Mouse (Mus musculus) MEL (cell line): Measurements from ENCODE around the gene Hacd2. TPM values are rescaled to one million over a fixed set of nuclear protein-coding genes. Genes with fewer than 3 reads are reported as not detected.

Source experiments
- DNase-seq: peaks from one replicate; pipeline ENCODE4 v3.0.0; 2011; ENCODE audit warnings: low read depth, low spot score
- H3K27ac ChIP-seq: 2 replicates; pipeline ENCODE4 v1.5.1; 2012; ENCODE audit warnings: low read depth, mild to moderate bottlenecking, control low read depth, low read length, moderate library complexity; ENCODE audit not compliant: control insufficient read depth
- H3K27me3 ChIP-seq, 2 experiments: fragments of 150-350 bp in 1 of 2; sonication (generic) in 1 of 2; 2 replicates each; pipeline ENCODE4 v1.6.1; 2012; ENCODE audit warnings: low read length in 2 of 2, mild to moderate bottlenecking in 2 of 2, improper control_type of control experiment in 1 of 2, moderate library complexity in 1 of 2; ENCODE audit not compliant: insufficient read depth in 2 of 2, control insufficient read depth in 1 of 2
- H3K36me3 ChIP-seq, 2 experiments: 2 replicates each; pipeline ENCODE4 v1.6.1; 2012 to 2014; ENCODE audit warnings: low read length in 2 of 2, improper control_type of control experiment in 1 of 2, inconsistent platforms in 1 of 2, mild to moderate bottlenecking in 1 of 2; ENCODE audit not compliant: insufficient read depth in 2 of 2, control insufficient read depth in 1 of 2
- H3K4me1 ChIP-seq, 2 experiments: fragments of 150-350 bp in 1 of 2; sonication (generic) in 1 of 2; 2 replicates each; pipeline ENCODE4 v1.6.1; 2012; ENCODE audit warnings: low read length in 2 of 2, improper control_type of control experiment in 1 of 2, mild to moderate bottlenecking in 1 of 2; ENCODE audit not compliant: insufficient read depth in 2 of 2, control insufficient read depth in 1 of 2
- H3K4me3 ChIP-seq, 2 experiments: fragments of 150-350 bp in 1 of 2; sonication (generic) in 1 of 2; 2 replicates each; pipeline ENCODE4 v1.5.1; 2012; ENCODE audit warnings: low read depth in 2 of 2, low read length in 2 of 2, mild to moderate bottlenecking in 2 of 2, moderate library complexity in 2 of 2, control low read depth in 1 of 2, improper control_type of control experiment in 1 of 2; ENCODE audit not compliant: control insufficient read depth in 1 of 2, insufficient read depth in 1 of 2
- H3K79me2 ChIP-seq: 2 replicates; pipeline ENCODE4 v1.6.1; 2012; ENCODE audit warnings: mild to moderate bottlenecking, low read length, moderate library complexity; ENCODE audit not compliant: control insufficient read depth, poor library complexity, insufficient read depth
- H3K9ac ChIP-seq: 2 replicates; pipeline ENCODE4 v1.6.1; 2012; ENCODE audit warnings: low read depth, mild to moderate bottlenecking, control low read depth, low read length, moderate library complexity; ENCODE audit not compliant: control insufficient read depth, poor library complexity, severe bottlenecking
- H3K9me3 ChIP-seq: fragments of 150-350 bp; sonication (generic); replicated peaks from 2 replicates; pipeline ENCODE4 v1.6.1; 2012; ENCODE audit warnings: mild to moderate bottlenecking, low read length, improper control_type of control experiment, moderate library complexity; ENCODE audit not compliant: insufficient read depth
- BHLHE40 ChIP-seq: IDR thresholded peaks from 2 replicates; pipeline ENCODE4 v1.6.1; 2012; ENCODE audit warnings: low read depth, mild to moderate bottlenecking, inconsistent platforms, low read length, improper control_type of control experiment, borderline replicate concordance
- CHD1 ChIP-seq: IDR thresholded peaks from 2 replicates; pipeline ENCODE4 v1.6.1; 2012; ENCODE audit warnings: low read depth, mild to moderate bottlenecking, inconsistent platforms, low read length, improper control_type of control experiment
- CHD2 ChIP-seq: IDR thresholded peaks from 2 replicates; pipeline ENCODE4 v1.6.1; 2011; ENCODE audit warnings: low read length, improper control_type of control experiment
- EP300 ChIP-seq, 2 experiments: IDR thresholded peaks; 2 replicates each; pipeline ENCODE4 v1.6.1; 2011; ENCODE audit warnings: improper control_type of control experiment in 2 of 2, low read length in 2 of 2, low read depth in 1 of 2, mild to moderate bottlenecking in 1 of 2
- ETS1 ChIP-seq: IDR thresholded peaks from 2 replicates; pipeline ENCODE4 v1.6.1; 2012; ENCODE audit warnings: low read depth, mild to moderate bottlenecking, inconsistent platforms, low read length, improper control_type of control experiment, moderate library complexity
- GABPA ChIP-seq: IDR thresholded peaks from 2 replicates; pipeline ENCODE4 v1.6.1; 2012; ENCODE audit warnings: low read depth, mild to moderate bottlenecking, inconsistent platforms, low read length, improper control_type of control experiment, moderate library complexity
- HCFC1 ChIP-seq: IDR thresholded peaks from 2 replicates; pipeline ENCODE4 v1.6.1; 2012; ENCODE audit warnings: low read depth, mild to moderate bottlenecking, inconsistent platforms, low read length, improper control_type of control experiment, moderate library complexity
- JUND ChIP-seq: IDR thresholded peaks from 2 replicates; pipeline ENCODE4 v1.6.1; 2011; ENCODE audit warnings: low read depth, mild to moderate bottlenecking, improper control_type of control experiment, low read length
- KAT2A ChIP-seq: conservative IDR thresholded peaks from 2 replicates; pipeline ENCODE4 v1.6.1; 2012; ENCODE audit warnings: low read depth, low read length, improper control_type of control experiment, inconsistent platforms
- MAX ChIP-seq: IDR thresholded peaks from 2 replicates; pipeline ENCODE4 v1.6.1; 2011; ENCODE audit warnings: low read length, improper control_type of control experiment
- MAZ ChIP-seq: IDR thresholded peaks from 2 replicates; pipeline ENCODE4 v1.6.1; 2012; ENCODE audit warnings: low read depth, mild to moderate bottlenecking, inconsistent platforms, low read length, improper control_type of control experiment
- MEF2A ChIP-seq: IDR thresholded peaks from 2 replicates; pipeline ENCODE4 v1.6.1; 2014; ENCODE audit warnings: low read depth, mild to moderate bottlenecking, inconsistent platforms, low read length, improper control_type of control experiment; ENCODE audit not compliant: poor library complexity, insufficient replicate concordance, severe bottlenecking; ENCODE audit errors: extremely low read depth
- MYB ChIP-seq: IDR thresholded peaks from 2 replicates; pipeline ENCODE4 v1.6.1; 2011; ENCODE audit warnings: mild to moderate bottlenecking, low read depth, low read length, improper control_type of control experiment
- MYC ChIP-seq: IDR thresholded peaks from 2 replicates; pipeline ENCODE4 v1.6.1; 2011; ENCODE audit warnings: low read depth, mild to moderate bottlenecking, low read length, improper control_type of control experiment, moderate library complexity
- POLR2A ChIP-seq, 2 experiments: IDR thresholded peaks; 2 replicates each; pipeline ENCODE4 v1.6.1; 2011 to 2012; ENCODE audit warnings: low read length in 2 of 2, mild to moderate bottlenecking in 2 of 2, control low read depth in 1 of 2, improper control_type of control experiment in 1 of 2, low read depth in 1 of 2, moderate library complexity in 1 of 2; ENCODE audit not compliant: control insufficient read depth in 1 of 2, insufficient read depth in 1 of 2, poor library complexity in 1 of 2
- POLR2AphosphoS2 ChIP-seq: IDR thresholded peaks from 2 replicates; pipeline ENCODE4 v1.6.1; 2011; ENCODE audit warnings: low read length, improper control_type of control experiment
- RAD21 ChIP-seq: IDR thresholded peaks from 2 replicates; pipeline ENCODE4 v1.6.1; 2011; ENCODE audit warnings: mild to moderate bottlenecking, low read depth, low read length, improper control_type of control experiment
- SIN3A ChIP-seq: IDR thresholded peaks from 2 replicates; pipeline ENCODE4 v1.6.1; 2012; ENCODE audit warnings: low read length, improper control_type of control experiment, inconsistent platforms
- SMC3 ChIP-seq: IDR thresholded peaks from 2 replicates; pipeline ENCODE4 v1.6.1; 2011; ENCODE audit warnings: low read depth, low read length, improper control_type of control experiment
- TAL1 ChIP-seq: IDR thresholded peaks from 2 replicates; pipeline ENCODE4 v1.6.1; 2012; ENCODE audit warnings: mild to moderate bottlenecking, inconsistent platforms, low read length, moderate library complexity, mixed read lengths
- UBTF ChIP-seq: IDR thresholded peaks from 2 replicates; pipeline ENCODE4 v1.6.1; 2012; ENCODE audit warnings: low read depth, mild to moderate bottlenecking, inconsistent platforms, low read length, improper control_type of control experiment, moderate library complexity, borderline replicate concordance; ENCODE audit not compliant: insufficient read depth
- ZC3H11A ChIP-seq: IDR thresholded peaks from 2 replicates; pipeline ENCODE4 v1.6.1; 2012; ENCODE audit warnings: low read depth, mild to moderate bottlenecking, inconsistent platforms, low read length, improper control_type of control experiment
- ZKSCAN1 ChIP-seq: IDR thresholded peaks from 2 replicates; pipeline ENCODE4 v1.6.1; 2012; ENCODE audit warnings: low read depth, mild to moderate bottlenecking, inconsistent platforms, low read length, improper control_type of control experiment, moderate library complexity
- ZMIZ1 ChIP-seq: IDR thresholded peaks from 2 replicates; pipeline ENCODE4 v1.6.1; 2012; ENCODE audit warnings: low read depth, mild to moderate bottlenecking, inconsistent platforms, low read length, improper control_type of control experiment, moderate library complexity
- polyA plus RNA-seq, 2 experiments: library from polyadenylated mRNA; stranded (reverse) in 1 of 2; unstranded in 1 of 2; fragments of >175 nt in 1 of 2; fragments of >200 nt in 1 of 2; gene quantifications; 2 replicates each; pipeline versions ENCODE4 v1.2.1 to v1.2.4; 2012; ENCODE audit warnings: low replicate concordance in 2 of 2, low read depth in 1 of 2; ENCODE audit not compliant: insufficient read length in 2 of 2, insufficient read depth in 1 of 2, missing spikeins in 1 of 2
- total RNA-seq: library from RNA; depleted of rRNA; stranded (reverse); fragments of 300-350 nt; gene quantifications from 2 replicates; pipeline ENCODE4 v1.2.3, GENCODE M21; 2012

Hacd2 gene
- total and polyA plus RNA-seq, 3 experiments = 16.9 to 40.3 TPM; not detected in 1

DNA sequence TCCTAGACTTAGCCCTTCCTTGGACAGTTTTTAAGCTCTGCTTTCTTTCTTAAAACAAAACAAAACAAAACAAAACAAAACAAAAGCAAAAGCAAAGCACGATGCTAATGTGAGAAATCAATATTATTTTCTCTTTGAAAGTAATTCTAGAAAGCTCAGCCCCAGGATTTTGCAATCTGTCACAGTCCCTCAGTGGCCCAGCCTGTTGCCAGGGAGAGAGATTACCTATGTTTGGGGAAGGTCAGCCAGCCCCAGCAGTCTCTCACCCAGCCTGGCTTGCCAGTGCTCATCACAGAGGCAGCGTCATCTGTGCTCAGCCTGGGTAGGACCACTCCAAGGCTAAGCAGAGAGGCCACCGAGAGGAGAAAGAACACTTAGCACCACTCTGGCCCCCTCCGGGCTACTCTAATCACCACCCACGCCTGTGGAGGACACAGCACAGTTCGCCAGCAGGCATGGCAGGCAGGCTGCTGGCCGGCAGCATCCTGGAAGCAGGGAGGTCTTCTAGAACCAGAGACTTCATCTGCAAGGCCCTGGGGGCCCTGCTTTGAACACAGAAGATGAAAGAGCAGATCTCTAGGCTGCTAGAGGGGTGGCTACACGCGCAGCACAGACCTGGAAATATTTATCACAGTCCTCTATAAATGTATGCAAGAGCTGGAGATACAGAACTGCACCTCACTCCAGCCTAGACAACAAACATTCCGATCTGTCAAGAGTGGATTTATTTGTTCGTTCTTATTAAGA is 117.8 kb downstream of the Hacd2 start:
- no peak overlapping the region for H3K27ac ChIP-seq
- no peaks in the 10 kb centered on the region for H3K27me3 ChIP-seq
- no peak overlapping the region for H3K9ac ChIP-seq
- TF ChIP-seq MEF2A (no peak), UBTF (no peak), TAL1 (no peak), MAX (no peak), JUND (no peak), EP300 (IDR thresholded peaks at IDR 0.05; ENCODE audit: low read depth in 1 of 2, low read length in 2 of 2) (no peak), CHD1 (no peak), RAD21 (no peak), MAZ (no peak), ETS1 (no peak), GABPA (no peak), ZKSCAN1 (no peak)
- TF ChIP-seq, all 39 proteins: peak for 0
- Histone ChIP-seq H3K4me1 (no peaks in the 10 kb centered on the region), H3K36me3 (no peaks in the 10 kb centered on the region), H3K4me3 (no peak overlapping the region), H3K9me3 (no peaks in the 10 kb centered on the region), H3K79me2 (no peaks in the 10 kb centered on the region)
- no peak for DNase-seq

DNA sequence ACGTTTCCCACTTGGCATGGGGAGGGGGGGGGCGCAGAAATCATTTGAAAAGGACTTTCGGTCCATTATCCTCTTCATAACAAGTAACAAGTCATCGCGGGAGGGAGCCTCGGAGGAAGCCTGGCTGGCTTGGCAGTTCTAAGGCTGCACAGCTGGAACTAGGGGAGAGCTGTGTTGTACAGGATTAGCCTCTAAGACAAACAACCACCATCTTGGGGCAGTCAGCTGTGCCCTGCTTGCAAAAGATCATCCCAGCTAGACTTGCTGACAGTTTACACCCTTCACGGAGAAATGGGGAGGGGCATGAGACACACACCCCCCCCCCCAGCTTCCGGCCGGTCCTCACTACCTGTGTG is 118.4 kb downstream of the Hacd2 start:
- Histone ChIP-seq H3K9me3 (no peaks in the 10 kb centered on the region), H3K4me3 (no peak overlapping the region), H3K4me1 (no peaks in the 10 kb centered on the region), H3K79me2 (no peaks in the 10 kb centered on the region), H3K27me3 (no peaks in the 10 kb centered on the region), H3K9ac (no peak overlapping the region), H3K36me3 (no peaks in the 10 kb centered on the region), H3K27ac (no peak overlapping the region)
- DNase-seq = no peak
- TF ChIP-seq MYC = no peak
- TF ChIP-seq EP300 (IDR thresholded peaks at IDR 0.05; ENCODE audit: low read depth in 1 of 2, low read length in 2 of 2) = no peak
- no peak for TF ChIP-seq BHLHE40
- no peak for TF ChIP-seq ZKSCAN1
- TF ChIP-seq GABPA = no peak

DNA sequence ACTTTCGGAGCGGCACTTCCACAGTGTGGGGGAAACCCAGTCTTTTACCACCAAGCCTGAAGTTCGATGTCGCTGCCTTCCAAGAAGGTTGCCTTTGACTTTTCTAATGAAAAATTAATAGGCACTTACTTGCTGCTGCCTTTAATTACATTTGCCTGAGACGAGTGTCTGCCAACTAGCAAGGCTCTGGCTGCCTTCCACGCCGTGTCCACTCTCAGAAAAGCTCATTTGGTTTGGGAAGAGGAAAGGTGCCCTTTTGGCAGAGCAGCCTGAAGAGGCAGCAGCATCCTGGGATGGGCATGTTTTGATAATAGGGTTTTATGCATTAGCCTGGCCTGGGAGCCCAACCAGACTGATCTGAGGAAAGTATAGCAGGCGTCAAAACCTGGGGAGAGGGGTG is 119.6 kb downstream of the Hacd2 start:
- no peaks in the 10 kb centered on the region for H3K79me2 ChIP-seq
- no peaks in the 10 kb centered on the region for H3K4me1 ChIP-seq
- no peak for DNase-seq
- TF ChIP-seq MYC = no peak
- TF ChIP-seq GABPA = no peak
- TF ChIP-seq UBTF = no peak
- no peak for TF ChIP-seq POLR2AphosphoS2
- no peak for TF ChIP-seq KAT2A
- TF ChIP-seq MYB = no peak
- TF ChIP-seq SIN3A = no peak
- TF ChIP-seq MAZ = no peak
- no peak for TF ChIP-seq HCFC1
- no peak for TF ChIP-seq SMC3
- TF ChIP-seq MAX = no peak
- no peak for TF ChIP-seq ZKSCAN1
- no peak for TF ChIP-seq CHD2
- TF ChIP-seq EP300 (IDR thresholded peaks at IDR 0.05; ENCODE audit: low read depth in 1 of 2, low read length in 2 of 2) = no peak
- no peak for TF ChIP-seq ETS1
- TF ChIP-seq BHLHE40 = no peak
- TF ChIP-seq POLR2A (IDR thresholded peaks at IDR 0.05; ENCODE audit: control insufficient read depth in 1 of 2, insufficient read depth in 1 of 2, low read depth in 1 of 2, low read length in 2 of 2, poor library complexity in 1 of 2) = no peak
- TF ChIP-seq ZC3H11A = no peak
- no peak for TF ChIP-seq ZMIZ1
- TF ChIP-seq JUND = no peak
- H3K27ac ChIP-seq = no peak overlapping the region
- H3K4me3 ChIP-seq = no peak overlapping the region
- no peaks in the 10 kb centered on the region for H3K9me3 ChIP-seq
- no peak overlapping the region for H3K9ac ChIP-seq
- H3K27me3 ChIP-seq = no peaks in the 10 kb centered on the region
- no peaks in the 10 kb centered on the region for H3K36me3 ChIP-seq
